Comparison of ENCODE assay signal across 8 mouse cellular contexts in genomic region chr4:62360088-62360804, GRCm38 (mm10). TPM values are rescaled to one million over a fixed set of nuclear protein-coding genes. Genes with fewer than 3 reads are reported as not detected.
DNase-seq lines count a peak whose midpoint lies in the region; ATAC-seq and TF ChIP-seq lines count a peak whose summit lies in the region.

Gene Fkbp15 (minus strand): TSS chr4:62360548.
Gene Slc31a1 (plus strand): TSS chr4:62360727.

- peak; percentile 100 for ATAC-seq in embryonic facial prominence, embryonic 13.5 days (ENCODE audit: insufficient number of reproducible peaks, insufficient read depth, low FRiP score, low TSS enrichment, low read depth)
- peak; percentile 100 for ATAC-seq in limb, embryonic 12.5 days (ENCODE audit: insufficient number of reproducible peaks, insufficient read depth, low FRiP score, low TSS enrichment, low read depth)
- ATAC-seq in midbrain, embryonic 15.5 days (replicated peaks) = peak; percentile 100

- no peaks in the 10 kb centered on the region for H3K9me3 ChIP-seq in embryonic facial prominence, embryonic 13.5 days
- H3K9me3 ChIP-seq in limb, embryonic 12.5 days = no peaks in the 10 kb centered on the region
- H3K9me3 ChIP-seq in midbrain, embryonic 15.5 days = no peaks in the 10 kb centered on the region

- no peaks in the 10 kb centered on the region for H3K27me3 ChIP-seq in embryonic facial prominence, embryonic 13.5 days
- no peaks in the 10 kb centered on the region for H3K27me3 ChIP-seq in kidney, adult 2 months (replicated peaks; ENCODE audit: control insufficient read depth, insufficient read depth, low read length)
- H3K27me3 ChIP-seq in limb, embryonic 12.5 days = no peaks in the 10 kb centered on the region
- H3K27me3 ChIP-seq in midbrain, embryonic 15.5 days (replicated peaks) = no peaks in the 10 kb centered on the region
- H3K27me3 ChIP-seq in spleen, adult 2 months (ENCODE audit: control insufficient read depth, insufficient read depth, low read length) = no peaks in the 10 kb centered on the region

- peak within 1 kb of the TSS; percentile 74 for H3K27ac ChIP-seq in embryonic facial prominence, embryonic 13.5 days
- peak within 1 kb of the TSS; percentile 59 for H3K27ac ChIP-seq in kidney, adult 2 months (ENCODE audit: insufficient read depth, low read depth, low read length)
- peak within 1 kb of the TSS; percentile 66 for H3K27ac ChIP-seq in limb, embryonic 12.5 days
- H3K27ac ChIP-seq in midbrain, embryonic 15.5 days = peak within 1 kb of the TSS; percentile 84
- H3K27ac ChIP-seq in spleen, adult 2 months (ENCODE audit: insufficient read depth, low read length) = peak within 1 kb of the TSS; percentile 92

- no peak for TF ChIP-seq CTCF in kidney, adult 2 months (conservative IDR thresholded peaks at IDR 0.05; ENCODE audit: insufficient read depth, insufficient read length, low read depth, low read length)
- no peak for TF ChIP-seq CTCF in spleen, adult 2 months (IDR thresholded peaks at IDR 0.05; ENCODE audit: extremely low read depth, insufficient read depth, insufficient read length, insufficient replicate concordance)

- peaks cover 17% of the 10 kb centered on the region for H3K4me1 ChIP-seq in embryonic facial prominence, embryonic 13.5 days
- H3K4me1 ChIP-seq in kidney, adult 2 months (ENCODE audit: control insufficient read depth, insufficient read depth, low read length) = peaks cover 12% of the 10 kb centered on the region
- peaks cover 16% of the 10 kb centered on the region for H3K4me1 ChIP-seq in limb, embryonic 12.5 days (replicated peaks)
- H3K4me1 ChIP-seq in midbrain, embryonic 15.5 days = peaks cover 27% of the 10 kb centered on the region
- H3K4me1 ChIP-seq in spleen, adult 2 months (ENCODE audit: control insufficient read depth, insufficient read depth, insufficient read length) = peaks cover 10% of the 10 kb centered on the region; the same call in 1 of the 2 replicates

- DNase-seq in 3134 (ENCODE audit: extremely low read depth, insufficient read length, low spot score) = peak; percentile 99
- DNase-seq in adrenal gland, postnatal 36 days = peak; percentile 96
- peak; percentile 96 to 99 for DNase-seq in heart, adult 18-20 months
- peak; percentile 99 for DNase-seq in kidney, adult 2 months
- peak; percentile 95 to 96 for DNase-seq in spleen, adult 2 months (ENCODE audit: low read depth in 1 of 2, low spot score in 2 of 2)

- H3K9ac ChIP-seq in embryonic facial prominence, embryonic 13.5 days = peak within 1 kb of the TSS; percentile 87
- H3K9ac ChIP-seq in limb, embryonic 12.5 days (replicated peaks) = peak within 1 kb of the TSS; percentile 71
- H3K9ac ChIP-seq in midbrain, embryonic 15.5 days = peak within 1 kb of the TSS; percentile 83

- under 1% methylated on average over 51 of the region's 51 CpGs for WGBS in embryonic facial prominence, embryonic 13.5 days
- WGBS in kidney, adult 2 months = under 1% methylated on average over 51 of the region's 51 CpGs
- under 1% methylated on average over 51 of the region's 51 CpGs for WGBS in limb, embryonic 12.5 days
- under 1% methylated on average over 51 of the region's 51 CpGs for WGBS in midbrain, embryonic 15.5 days
- under 1% methylated on average over 51 of the region's 51 CpGs for WGBS in spleen, adult 2 months

- TF ChIP-seq POLR2A in kidney, adult 2 months (IDR thresholded peaks at IDR 0.05; ENCODE audit: low read depth, low read length) = peak; percentile 71
- peak; percentile 40 for TF ChIP-seq POLR2A in spleen, adult 2 months (IDR thresholded peaks at IDR 0.05; ENCODE audit: low read depth, low read length)

- peak within 1 kb of the TSS; percentile 84 for H3K4me3 ChIP-seq in embryonic facial prominence, embryonic 13.5 days
- H3K4me3 ChIP-seq in kidney, adult 2 months (ENCODE audit: insufficient read depth, low read depth, low read length) = peak within 1 kb of the TSS; percentile 72
- H3K4me3 ChIP-seq in limb, embryonic 12.5 days (replicated peaks) = peak within 1 kb of the TSS; percentile 74
- H3K4me3 ChIP-seq in midbrain, embryonic 15.5 days = peak within 1 kb of the TSS; percentile 79
- H3K4me3 ChIP-seq in spleen, adult 2 months (ENCODE audit: extremely low read depth, insufficient read depth, insufficient read length) = peak within 1 kb of the TSS; percentile 86

- no peaks in the 10 kb centered on the region for H3K36me3 ChIP-seq in embryonic facial prominence, embryonic 13.5 days
- no peaks in the 10 kb centered on the region; the same call in 1 of the 2 replicates for H3K36me3 ChIP-seq in kidney, adult 2 months (ENCODE audit: control insufficient read depth, insufficient read depth, low read length)
- no peaks in the 10 kb centered on the region for H3K36me3 ChIP-seq in limb, embryonic 12.5 days
- H3K36me3 ChIP-seq in midbrain, embryonic 15.5 days (replicated peaks) = no peaks in the 10 kb centered on the region
- H3K36me3 ChIP-seq in spleen, adult 2 months (ENCODE audit: control insufficient read depth, insufficient read depth, low read length) = no peaks in the 10 kb centered on the region

- H3K4me2 ChIP-seq in embryonic facial prominence, embryonic 13.5 days = peak within 1 kb of the TSS; percentile 78
- peak within 1 kb of the TSS; percentile 82 for H3K4me2 ChIP-seq in limb, embryonic 12.5 days
- H3K4me2 ChIP-seq in midbrain, embryonic 15.5 days = peak within 1 kb of the TSS; percentile 77

RNA-seq across cellular contexts. Expression of gene Fkbp15, which starts in this region (rescaled TPM):
- total RNA-seq in adrenal gland, postnatal 36 days (2021) = 10 to 100 TPM; 31.8 to 36.3 TPM
- 25.5 and 30.0 TPM in 2 replicates for polyA plus RNA-seq in embryonic facial prominence, embryonic 13.5 days (2015; fragmentation: Nextera tagmentation; extraction: Ambion mirVana)
- total RNA-seq in heart, adult 18-20 months (2021) = 10 to 100 TPM; 16.4 to 17.7 TPM
- 32.2 and 36.6 TPM in 2 replicates for polyA plus RNA-seq in kidney, adult 2 months (2012; rRNA removed)
- 23.2 and 24.6 TPM in 2 replicates for polyA plus RNA-seq in limb, embryonic 12.5 days (2016; fragmentation: Nextera tagmentation; extraction: Ambion mirVana)
- polyA plus RNA-seq in midbrain, embryonic 15.5 days (2015; fragmentation: Nextera tagmentation; extraction: Ambion mirVana) = 20.9 and 23.0 TPM in 2 replicates
- 32.2 TPM in 2 replicates for polyA plus RNA-seq in spleen, adult 2 months (2012; rRNA removed)

RNA-seq across cellular contexts. Expression of gene Slc31a1, which starts in this region (rescaled TPM):
- 10 to 100 TPM; 45.7 to 48.4 TPM for total RNA-seq in adrenal gland, postnatal 36 days (2021)
- 42.8 and 43.7 TPM in 2 replicates for polyA plus RNA-seq in embryonic facial prominence, embryonic 13.5 days (2015; fragmentation: Nextera tagmentation; extraction: Ambion mirVana)
- 10 to 100 TPM; 17.3 to 18.7 TPM for total RNA-seq in heart, adult 18-20 months (2021)
- 69.1 and 78.3 TPM in 2 replicates for polyA plus RNA-seq in kidney, adult 2 months (2012; rRNA removed)
- 42.8 and 48.6 TPM in 2 replicates for polyA plus RNA-seq in limb, embryonic 12.5 days (2016; fragmentation: Nextera tagmentation; extraction: Ambion mirVana)
- polyA plus RNA-seq in midbrain, embryonic 15.5 days (2015; fragmentation: Nextera tagmentation; extraction: Ambion mirVana) = 34.6 and 36.8 TPM in 2 replicates
- polyA plus RNA-seq in spleen, adult 2 months (2012; rRNA removed) = 5.0 and 5.4 TPM in 2 replicates

Comparison
In these comparisons a context has a peak if more than half of its experiments do, and no peak if none do; other contexts are left out.
1. Peak in every context shown above with its lines: DNase-seq, ATAC-seq, H3K4me3 ChIP-seq and H3K27ac ChIP-seq.